Mouse (Mus musculus): ENCODE results near the gene Neurl3. TPM values are rescaled to one million over a fixed set of nuclear protein-coding genes. Genes with fewer than 3 reads are reported as not detected.
A peak's percentile ranks its signal among the peaks of the same experiment; 100 is the strongest.

Neurl3 gene
- total RNA-seq, 1 experiment from 2014 or later, result 4.6 TPM

DNA sequence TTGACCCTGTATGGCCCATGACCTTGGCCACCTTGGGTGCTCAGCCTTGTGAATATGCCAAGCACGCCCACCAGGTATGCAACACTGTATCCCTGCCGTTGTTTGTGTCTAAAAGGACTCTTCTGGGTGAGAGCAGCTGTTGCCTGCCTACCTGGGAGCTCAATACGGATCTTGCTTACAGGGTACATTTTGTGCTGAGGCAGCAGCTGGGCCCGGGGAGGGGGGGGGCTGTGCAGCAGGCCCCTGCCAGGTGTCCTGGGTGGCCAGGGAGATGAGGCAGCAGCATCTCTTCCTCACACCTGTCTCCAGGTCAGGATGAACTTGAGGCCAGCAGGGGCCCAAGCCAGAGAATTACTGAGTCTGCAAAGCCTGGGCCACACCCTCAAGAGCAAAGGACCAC, 23.6 kb upstream of the Neurl3 start:
- DNase-seq, result no peak

GRCm38 (mm10) chr1:36296466-36297149, 22.1 kb upstream of the Neurl3 start:
- no peak for DNase-seq

DNA sequence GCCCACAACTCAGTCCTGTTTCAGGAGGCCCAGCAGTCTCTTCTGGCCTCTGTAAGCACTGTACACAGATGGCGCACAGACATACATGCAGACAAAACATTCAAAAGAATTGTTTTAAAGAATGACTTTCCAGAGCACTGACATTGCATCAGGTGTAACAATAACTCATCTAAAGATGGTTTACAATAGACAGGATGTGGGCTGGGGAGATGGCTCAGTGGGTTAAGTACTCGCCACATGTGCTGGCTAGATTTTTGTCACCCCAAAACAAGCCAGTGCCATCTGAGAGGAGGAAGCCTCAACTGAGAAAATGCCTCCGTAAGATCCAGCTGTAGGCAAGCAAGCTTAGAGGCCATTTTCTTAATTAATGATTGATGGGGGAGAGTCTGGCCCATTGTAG, 19.9 kb upstream of the Neurl3 start:
- no peak for DNase-seq

DNA sequence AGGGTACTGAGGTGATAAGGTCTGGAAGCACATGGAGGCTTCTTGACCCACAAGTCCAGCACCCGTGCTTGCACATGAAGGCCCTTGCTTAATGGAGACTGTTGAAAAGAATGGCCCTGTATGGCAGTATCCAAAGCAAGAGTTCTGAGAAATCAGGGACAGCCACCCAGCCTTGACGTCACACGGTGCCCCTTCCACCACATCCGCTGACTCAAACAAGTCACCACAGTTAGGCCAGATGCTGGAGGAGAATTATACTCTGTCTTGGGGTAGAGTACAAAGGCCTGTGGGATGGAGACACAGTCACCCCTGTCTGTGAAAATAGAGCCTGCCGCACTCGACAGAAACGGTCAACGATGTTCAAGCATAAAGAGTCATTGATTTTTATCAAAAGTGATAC, 19.0 kb upstream of the Neurl3 start:
- DNase-seq, result no peak

- no peak for DNase-seq
Measured at GRCm38 (mm10) chr1:36281849-36282248, 7.4 kb upstream of the Neurl3 start.

GRCm38 (mm10) chr1:36280938-36281337, 6.5 kb upstream of the Neurl3 start:
- no peak for DNase-seq

DNA sequence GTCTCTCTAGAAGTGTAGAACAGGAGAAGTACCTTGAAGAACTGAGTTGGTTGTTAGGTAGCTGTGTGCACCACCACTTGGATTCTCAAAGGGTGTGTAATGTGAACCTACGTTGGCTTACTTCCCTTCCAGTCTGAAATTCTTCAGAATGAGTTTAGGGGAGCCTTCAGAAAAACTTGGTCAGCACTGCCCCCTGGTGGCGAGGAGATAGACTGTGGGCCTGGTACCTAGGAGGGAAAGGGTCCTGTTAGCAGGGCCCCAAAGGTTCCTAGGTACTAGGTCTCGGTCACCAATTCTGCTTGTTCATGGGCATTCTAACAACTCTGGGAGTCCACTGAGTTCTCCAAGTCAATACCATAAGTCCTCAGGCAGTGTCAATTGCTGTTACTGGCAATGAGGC, 4.7 kb upstream of the Neurl3 start:
- DNase-seq, result peak; percentile 86

DNA sequence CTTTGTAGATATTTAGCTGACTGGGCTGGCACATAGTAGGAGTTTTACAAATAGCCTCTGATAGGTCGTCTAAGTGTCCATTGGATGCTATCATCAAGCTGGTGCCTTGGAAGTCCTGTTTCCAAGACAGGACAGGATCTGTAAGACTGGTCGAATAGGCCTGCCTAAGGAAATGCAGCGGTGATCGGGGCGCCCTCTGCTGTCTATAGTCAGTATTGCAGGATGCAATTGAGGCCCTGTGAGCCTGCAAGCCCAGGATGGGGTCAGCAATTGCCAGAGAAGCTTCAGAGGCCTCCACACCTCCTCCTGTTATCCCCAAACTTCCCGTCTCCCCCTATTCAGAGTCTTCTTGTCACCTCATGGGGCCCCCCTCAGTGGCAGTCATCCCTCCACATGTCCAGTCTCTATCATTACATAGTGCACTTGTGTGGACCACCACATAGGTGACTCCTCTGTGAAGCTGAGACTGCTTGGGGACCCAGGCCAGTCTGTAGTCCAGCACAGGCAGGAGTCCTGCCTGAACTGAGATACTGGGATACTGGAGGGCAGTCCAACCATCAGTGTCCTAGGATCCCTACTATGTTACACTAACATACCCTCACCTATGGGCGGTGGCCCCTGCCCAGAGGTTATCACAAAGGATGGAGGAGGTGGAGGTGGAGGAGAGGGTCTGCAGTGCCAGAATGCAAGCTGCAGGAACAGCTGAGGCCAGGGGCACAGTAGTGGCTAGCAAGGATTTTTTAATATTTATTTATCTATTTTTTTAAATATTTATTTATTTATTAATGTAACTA, 3.0 kb upstream of the Neurl3 start:
- peak; percentile 80 for DNase-seq

GRCm38 (mm10) chr1:36275635-36276389, 1.3 kb upstream of the Neurl3 start:
- DNase-seq, result no peak

- DNase-seq, result peak; percentile 39
Measured at GRCm38 (mm10) chr1:36273288-36273687, 1.2 kb downstream of the Neurl3 start.

GRCm38 (mm10) chr1:36272546-36272945, 1.9 kb downstream of the Neurl3 start:
- DNase-seq, result peak; percentile 42

GRCm38 (mm10) chr1:36271516-36272230, 2.8 kb downstream of the Neurl3 start:
- DNase-seq, result no peak

- no peak for DNase-seq
Measured at GRCm38 (mm10) chr1:36270666-36271065, 3.8 kb downstream of the Neurl3 start.

GRCm38 (mm10) chr1:36269121-36269795, 5.2 kb downstream of the Neurl3 start:
- no peak for DNase-seq

GRCm38 (mm10) chr1:36267595-36267994, 6.9 kb downstream of the Neurl3 start:
- no peak for DNase-seq

GRCm38 (mm10) chr1:36266293-36266692, 8.2 kb downstream of the Neurl3 start:
- no peak for DNase-seq

DNA sequence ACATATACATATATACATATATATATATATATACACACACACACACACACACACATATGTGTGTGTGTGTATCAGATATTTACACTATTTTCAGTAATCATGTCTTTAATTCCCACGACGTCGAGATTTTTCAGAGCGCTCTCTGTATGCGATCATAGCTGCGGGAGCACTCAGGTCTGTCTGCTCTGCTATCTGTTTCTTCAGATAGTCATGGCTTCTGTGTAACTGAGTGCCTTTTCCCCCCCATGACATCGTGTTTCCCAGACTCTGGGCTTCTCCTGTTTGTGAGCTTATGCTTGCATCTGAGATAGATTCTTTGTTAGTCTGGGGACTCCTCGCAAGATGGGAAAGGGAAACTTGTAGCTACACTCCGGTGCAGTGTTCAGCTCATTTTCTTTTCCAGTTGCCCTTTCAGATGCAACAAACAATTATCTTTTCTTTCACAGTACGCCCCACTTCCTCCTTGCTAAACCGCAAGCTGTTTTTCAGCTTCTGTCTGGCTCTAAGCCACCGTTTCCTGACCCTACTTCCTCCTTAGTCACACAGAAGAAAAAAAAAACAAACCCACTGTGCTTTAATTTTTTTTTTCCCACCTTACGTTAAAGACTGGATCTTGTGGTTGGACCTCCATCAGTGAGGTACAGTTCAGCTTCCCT, 10.5 kb downstream of the Neurl3 start:
- no peak for DNase-seq

DNA sequence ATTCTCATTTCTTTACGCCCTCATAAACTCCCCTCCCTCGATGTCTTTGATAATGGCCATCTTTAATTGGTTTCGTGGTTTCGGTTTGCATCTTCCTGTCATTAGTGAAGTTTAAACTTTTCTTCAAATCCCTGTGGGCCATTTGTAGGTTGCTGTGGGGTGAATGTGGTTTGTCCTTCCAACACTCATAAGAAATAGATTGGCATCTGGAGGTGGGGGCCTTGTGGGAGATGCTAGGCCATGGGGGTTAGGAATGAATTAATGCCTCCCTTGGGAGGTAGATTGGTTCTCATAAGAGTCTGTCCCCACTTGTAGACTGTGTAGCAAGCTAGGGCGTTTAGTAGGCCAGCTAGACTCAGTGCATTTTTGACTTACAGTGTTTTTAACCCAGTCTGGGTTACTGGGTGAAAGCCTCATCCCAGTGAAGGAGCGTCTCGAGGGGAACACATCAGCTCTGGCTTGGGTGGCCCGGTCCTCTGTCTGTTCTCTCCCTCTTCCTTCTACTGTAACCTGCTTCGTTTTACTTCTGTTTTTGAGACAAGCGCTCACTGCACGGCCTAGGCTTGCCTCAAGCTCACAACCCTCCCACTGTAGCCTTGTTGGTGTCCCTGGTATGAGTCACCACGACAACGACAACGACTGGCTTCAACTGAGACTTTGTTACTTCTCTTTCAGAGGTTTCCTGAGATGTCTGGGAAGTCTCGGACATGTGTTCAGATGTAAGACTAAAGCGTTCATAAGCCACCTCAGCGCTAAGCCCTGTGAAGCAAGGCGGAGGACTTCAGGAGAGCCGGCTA, 12.6 kb downstream of the Neurl3 start:
- DNase-seq, result no peak

DNA sequence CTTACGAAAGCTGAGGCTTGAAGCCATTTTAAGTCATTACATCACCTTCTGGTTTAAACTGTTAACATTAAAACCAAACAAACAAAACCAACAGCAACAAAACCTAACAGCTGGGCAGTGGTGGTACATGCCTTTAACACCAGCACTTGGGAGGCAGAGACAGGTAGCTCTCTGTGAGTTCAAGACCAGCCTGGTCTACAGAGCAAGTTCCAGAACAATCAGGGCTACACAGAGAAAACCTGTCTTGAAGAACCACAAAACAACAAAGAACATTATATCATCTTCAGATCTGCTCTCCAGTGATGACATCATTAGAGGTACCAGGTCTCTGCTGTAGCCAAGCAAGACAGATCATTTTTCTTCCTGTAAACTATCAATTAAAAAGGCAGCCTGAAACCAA, 14.1 kb downstream of the Neurl3 start:
- DNase-seq, result no peak

- DNase-seq, result no peak
Measured at GRCm38 (mm10) chr1:36259281-36259680, 15.2 kb downstream of the Neurl3 start.
